Mouse (Mus musculus): Measurements from ENCODE around the gene Egln2.

DNA sequence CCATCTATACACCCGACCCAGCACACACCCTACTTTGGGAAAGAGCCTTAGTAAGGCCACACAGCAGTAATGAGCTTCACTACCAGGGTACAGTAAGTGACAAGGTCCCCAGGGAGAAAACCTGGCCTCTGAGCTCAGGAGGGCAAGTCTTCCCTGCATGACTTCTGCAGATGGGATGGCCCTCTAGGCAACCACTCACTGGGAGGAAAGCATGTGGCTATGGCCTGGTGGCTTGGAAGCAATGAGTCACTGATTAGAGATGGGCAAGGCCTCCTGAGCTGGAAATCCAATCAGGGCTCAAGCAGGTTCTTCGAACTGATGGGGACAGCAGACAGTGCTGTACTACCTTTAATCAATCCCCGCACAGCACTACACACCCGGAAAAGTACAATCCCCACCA lies 4.9 kb downstream of the Egln2 start:
- TF ChIP-seq CTCF (IDR thresholded peaks at IDR 0.05; ENCODE audit: borderline replicate concordance, control insufficient read depth, extremely low read depth, insufficient read depth, low read length, poor library complexity), result no peak
- TF ChIP-seq POLR2A (IDR thresholded peaks at IDR 0.05; ENCODE audit: control insufficient read depth, extremely low read depth, insufficient read depth, low read length, poor library complexity), result no peak
